Mouse (Mus musculus): ENCODE measurements around the gene Rev1.
"Not testable (repeated sequence)": the region's sequence is repeated elsewhere in the genome, so short reads cannot be mapped to it uniquely, and the experiment has no call there.

Rev1 gene

GRCm38 (mm10) chr1:38071326-38071725 lies 58.3 kb downstream of the Rev1 start:
- in situ Hi-C loops (cut with MboI, MseI): no loop called here

DNA sequence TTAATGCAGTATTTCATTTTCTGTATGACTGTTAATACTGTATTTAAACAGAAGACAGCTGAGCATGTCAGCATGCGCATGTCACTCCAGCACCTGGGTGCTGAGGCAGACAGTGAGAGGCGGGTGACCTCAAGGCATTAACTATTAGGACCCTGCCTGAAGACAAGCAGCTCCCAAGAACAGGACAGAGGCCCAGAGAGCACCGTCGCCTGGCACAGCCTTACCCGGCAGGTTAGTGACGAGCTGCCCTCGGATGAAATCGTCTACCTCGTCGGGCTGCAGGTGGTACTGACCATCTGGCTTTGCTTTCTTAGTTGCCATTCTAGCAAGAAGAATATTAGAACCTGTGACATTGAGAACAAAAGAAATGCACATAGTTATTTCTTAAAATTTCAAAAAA lies 62.3 kb downstream of the Rev1 start:
- in situ Hi-C loops (cut with MboI, MseI): no loop called here

DNA sequence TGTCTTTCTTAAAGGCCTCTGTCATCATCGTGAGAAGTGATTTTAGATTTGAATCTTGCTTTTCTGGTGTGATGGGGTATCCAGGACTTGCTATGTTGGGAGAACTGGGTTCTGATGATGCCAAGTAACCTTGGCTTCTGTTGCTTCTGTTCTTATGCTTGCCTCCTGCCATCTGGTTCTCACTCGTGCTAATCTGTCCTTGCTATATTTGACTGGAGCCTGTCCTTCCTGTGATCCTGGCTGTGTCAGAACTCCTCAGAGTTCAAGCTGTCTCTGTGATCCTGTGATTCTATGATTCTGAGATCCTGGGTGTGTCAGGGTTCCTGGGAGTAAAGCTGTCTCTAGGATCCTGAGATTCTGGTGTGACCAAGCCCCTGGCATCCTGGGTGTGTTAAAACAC lies 67.4 kb downstream of the Rev1 start:
- in situ Hi-C loops (cut with MboI, MseI): not testable (repeated sequence)

- in situ Hi-C loops (cut with MboI, MseI): no loop called here
Observed at GRCm38 (mm10) chr1:38058417-38058816, 71.2 kb downstream of the Rev1 start.

DNA sequence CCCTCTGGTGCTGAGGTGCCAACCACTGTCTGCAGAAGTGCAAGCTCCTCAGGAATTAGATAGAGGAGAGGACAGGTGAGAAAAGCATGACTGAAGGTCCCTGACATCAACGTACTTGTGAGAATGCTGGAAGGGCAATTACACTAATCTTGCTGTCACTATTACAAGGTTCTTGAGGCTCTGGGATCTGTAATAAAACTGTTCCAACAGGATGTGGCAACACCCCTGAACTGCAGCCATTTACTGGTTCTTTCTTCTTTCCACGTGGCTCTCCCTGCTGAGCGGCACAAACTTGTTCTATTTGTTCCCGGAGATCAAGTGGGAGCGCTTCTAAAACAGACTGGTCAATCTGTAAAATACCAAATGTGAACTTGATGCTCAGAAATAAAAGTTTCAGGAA lies 74.4 kb downstream of the Rev1 start:
- in situ Hi-C loops (cut with MboI, MseI): no loop called here

GRCm38 (mm10) chr1:38049562-38049961 lies 80.0 kb downstream of the Rev1 start:
- in situ Hi-C loops (cut with MboI, MseI): no loop called here

- in situ Hi-C loops (cut with MboI, MseI): no loop called here
Observed at GRCm38 (mm10) chr1:38048121-38048520, 81.5 kb downstream of the Rev1 start.

GRCm38 (mm10) chr1:38038898-38039297 lies 90.7 kb downstream of the Rev1 start:
- in situ Hi-C loops (cut with MboI, MseI): no loop called here

DNA sequence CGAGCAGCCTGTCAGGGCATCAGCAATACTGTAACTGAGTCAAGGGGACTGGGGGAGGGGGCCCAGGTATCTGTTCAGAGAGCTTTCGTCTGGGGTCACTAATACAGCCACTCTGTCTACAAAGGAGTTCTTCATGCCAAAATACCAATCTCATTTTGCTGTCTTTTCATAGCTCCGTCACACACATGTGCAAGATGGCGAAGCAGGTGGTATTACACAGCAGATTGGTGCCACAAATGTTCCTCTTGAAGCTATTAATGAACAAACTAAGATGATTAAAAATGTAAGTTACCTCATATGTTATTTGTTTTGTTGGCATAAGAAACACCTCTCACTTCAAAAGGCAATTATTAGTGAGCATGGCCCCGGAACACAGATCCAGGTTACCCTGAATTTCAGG lies 92.2 kb downstream of the Rev1 start:
- in situ Hi-C loops (cut with MboI, MseI): no loop called here

DNA sequence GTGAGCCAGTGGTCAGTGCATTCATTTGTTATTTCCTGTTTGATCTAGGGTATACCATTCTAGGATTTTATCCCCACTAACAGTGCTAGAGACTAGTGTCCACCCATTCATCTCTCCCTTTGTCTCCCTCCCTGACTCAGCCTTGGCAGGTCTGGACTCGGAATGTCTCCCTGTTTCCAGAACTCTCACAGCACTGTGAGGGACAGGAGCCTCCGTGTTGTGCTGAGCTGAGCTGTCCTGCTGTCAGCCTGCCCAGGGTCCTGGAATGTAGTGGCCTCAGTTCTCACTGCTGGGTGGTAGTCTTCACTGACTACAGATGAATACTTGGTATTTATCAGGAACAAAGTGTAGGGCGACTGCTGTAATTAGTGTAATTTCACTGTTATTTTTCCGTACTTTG lies 94.1 kb downstream of the Rev1 start:
- in situ Hi-C loops (cut with MboI, MseI): no loop called here

DNA sequence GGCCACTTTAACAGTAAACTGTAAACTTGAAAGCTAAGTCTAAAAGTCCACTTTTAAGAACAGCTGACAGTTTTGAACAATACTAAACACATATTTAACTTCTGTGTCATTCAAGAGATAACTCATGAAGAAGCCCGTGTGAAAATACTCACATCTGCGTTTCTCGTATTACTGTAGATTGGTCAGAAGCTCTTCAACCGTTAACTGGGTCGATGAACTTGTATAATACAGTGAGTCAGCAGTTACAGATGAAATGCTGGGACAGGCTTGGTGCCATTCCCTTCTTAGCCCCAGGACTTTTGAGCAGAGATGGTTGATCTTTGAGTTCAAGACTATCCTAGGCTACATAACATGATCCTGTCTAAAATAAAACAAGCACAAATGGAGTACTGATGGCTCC lies 98.2 kb downstream of the Rev1 start:
- in situ Hi-C loops (cut with MboI, MseI): no loop called here

- in situ Hi-C loops (cut with MboI, MseI): no loop called here
Observed at GRCm38 (mm10) chr1:38027301-38027700, 102.3 kb downstream of the Rev1 start.

DNA sequence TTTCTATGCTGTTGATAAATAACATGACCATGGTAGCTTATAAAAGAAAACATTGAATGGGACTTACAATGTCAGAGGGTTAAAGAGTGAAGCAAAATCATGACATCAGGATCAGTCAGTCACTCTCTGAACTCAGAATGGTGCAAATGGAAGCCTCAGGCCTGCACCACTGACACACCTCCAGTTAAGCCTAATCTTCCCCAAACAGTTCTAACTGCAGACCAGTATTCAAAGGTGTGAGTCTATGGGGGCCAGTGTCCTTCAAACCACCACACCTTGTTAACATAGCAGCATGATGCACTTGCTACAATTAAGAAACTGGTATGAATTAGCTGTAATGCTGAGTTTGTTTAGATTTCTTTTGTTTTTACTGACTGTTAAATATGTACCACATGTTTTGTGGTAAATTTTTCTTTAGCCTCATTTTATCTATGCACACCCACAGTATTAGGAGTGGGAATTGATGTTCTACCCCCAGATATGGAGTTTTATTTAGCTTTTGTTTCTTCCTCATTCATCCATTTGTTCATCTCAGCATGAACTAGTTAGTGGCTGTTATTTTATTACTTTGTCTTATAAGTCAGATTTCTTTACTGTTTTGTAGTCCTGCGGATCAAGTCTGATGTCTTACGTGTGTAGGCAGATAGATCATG lies 114.9 kb downstream of the Rev1 start:
- in situ Hi-C loops (cut with MboI, MseI): no loop called here

GRCm38 (mm10) chr1:38012509-38012908 lies 117.1 kb downstream of the Rev1 start:
- in situ Hi-C loops (cut with MboI, MseI): no loop called here

- in situ Hi-C loops (cut with MboI, MseI): no loop called here
Observed at GRCm38 (mm10) chr1:38012104-38012503, 117.5 kb downstream of the Rev1 start.

- in situ Hi-C loops (cut with MboI, MseI): no loop called here
Observed at GRCm38 (mm10) chr1:38011647-38012046, 118.0 kb downstream of the Rev1 start.

DNA sequence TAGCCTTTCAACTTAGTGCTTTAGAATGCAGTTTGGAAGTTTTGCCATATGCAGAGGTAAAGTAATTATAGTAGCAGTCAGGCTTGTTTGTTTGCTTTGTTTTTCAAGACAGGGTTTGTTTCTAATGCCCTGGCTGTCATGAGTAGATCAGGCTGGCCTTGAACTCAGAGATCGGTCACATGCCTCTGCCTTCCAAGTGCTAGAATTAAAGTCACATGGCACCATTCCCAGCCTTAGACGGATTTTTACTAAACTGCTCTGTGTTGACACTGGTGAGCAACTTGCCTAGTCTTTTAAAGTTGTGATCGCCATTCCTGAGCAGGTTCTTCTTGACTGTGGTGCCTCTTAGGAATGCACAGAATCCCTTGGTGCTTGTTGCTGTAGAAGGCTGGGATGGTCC lies 122.9 kb downstream of the Rev1 start:
- in situ Hi-C loops (cut with MboI, MseI): no loop called here

DNA sequence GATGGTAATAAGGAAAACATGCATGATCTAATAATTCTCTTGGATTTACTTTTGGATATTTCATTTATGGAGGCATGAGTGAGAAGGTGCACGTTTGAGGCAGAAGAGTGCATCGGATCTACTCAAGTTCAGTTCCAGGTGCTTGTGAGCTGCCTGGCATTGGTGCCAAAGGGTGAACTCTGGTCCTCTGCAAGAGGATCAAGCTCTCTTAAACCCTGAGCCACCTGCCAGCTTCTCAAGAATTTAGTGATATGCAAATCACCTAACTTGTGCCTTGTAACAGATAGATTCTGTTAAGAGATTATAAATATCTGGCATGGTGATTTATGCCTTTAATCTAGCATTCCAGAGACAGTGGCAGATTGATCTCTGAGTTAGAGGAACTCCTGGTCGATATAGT lies 126.6 kb downstream of the Rev1 start:
- in situ Hi-C loops (cut with MboI, MseI): loop anchor here (5.0 kb wide), 1 partner anchor 106 kb away; no protein-coding TSS in a partner anchor
